Mouse (Mus musculus) lung, embryonic 16.5 days (tissue): ENCODE measurements at regions not wholly inside any gene's neighbourhood (a gene's known extent, or its start where the extent isn't known, plus 50 kb on each side); places are given as distances from the start of the nearest gene placed in this dataset.
"Not testable (repeated sequence)": the region's sequence is repeated elsewhere in the genome, so short reads cannot be mapped to it uniquely, and the experiment has no call there.

Experiments
- ATAC-seq: fragments of 200-750 bp; cut with Nextera tagmentation; 2 replicates; pipeline ENCODE4 v1.8.0; 2017; ENCODE audit warnings: low read depth, mild to moderate bottlenecking, moderate library complexity
- H3K27ac ChIP-seq: fragments of 300-500 bp; sonication (generic); 2 replicates; pipeline ENCODE4 v1.5.1; 2014; ENCODE audit warnings: mild to moderate bottlenecking, control low read depth, low read length
- H3K27me3 ChIP-seq: fragments of 300-500 bp; sonication (generic); 2 replicates; pipeline ENCODE4 v1.6.1; 2014; ENCODE audit warnings: low read depth, low read length, mixed read lengths; ENCODE audit not compliant: control insufficient read depth, insufficient read depth
- H3K36me3 ChIP-seq: fragments of 300-500 bp; sonication (generic); 2 replicates; pipeline ENCODE4 v1.6.1; 2014; ENCODE audit warnings: low read length; ENCODE audit not compliant: control insufficient read depth, insufficient read depth
- H3K4me1 ChIP-seq: fragments of 300-500 bp; sonication (generic); replicated peaks from 2 replicates; pipeline ENCODE4 v1.6.1; 2014; ENCODE audit warnings: low read length, mixed read lengths; ENCODE audit not compliant: control insufficient read depth, insufficient read depth
- H3K4me2 ChIP-seq: fragments of 300-500 bp; sonication (generic); 2 replicates; pipeline ENCODE4 v1.6.1; 2014; ENCODE audit warnings: low read depth, low read length, control low read depth
- H3K4me3 ChIP-seq: fragments of 300-500 bp; sonication (generic); 2 replicates; pipeline ENCODE4 v1.5.1; 2014; ENCODE audit warnings: mild to moderate bottlenecking, low read length, control low read depth
- H3K9ac ChIP-seq: fragments of 300-500 bp; sonication (generic); 2 replicates; pipeline ENCODE4 v1.6.1; 2014; ENCODE audit warnings: low read length, control low read depth
- H3K9me3 ChIP-seq: fragments of 300-500 bp; sonication (generic); 2 replicates; pipeline ENCODE4 v1.6.1; 2016; ENCODE audit warnings: low read length; ENCODE audit not compliant: control insufficient read depth
- WGBS: fragments of 180-500 bp; shearing (Covaris S2); extraction: QIAGEN DNeasy Blood & Tissue Kit; methylation state at CpG from one replicate; pipeline ENCODE4 v1.1.7; 2014; 5-methylcytosine and 5-hydroxymethylcytosine counted together

DNA sequence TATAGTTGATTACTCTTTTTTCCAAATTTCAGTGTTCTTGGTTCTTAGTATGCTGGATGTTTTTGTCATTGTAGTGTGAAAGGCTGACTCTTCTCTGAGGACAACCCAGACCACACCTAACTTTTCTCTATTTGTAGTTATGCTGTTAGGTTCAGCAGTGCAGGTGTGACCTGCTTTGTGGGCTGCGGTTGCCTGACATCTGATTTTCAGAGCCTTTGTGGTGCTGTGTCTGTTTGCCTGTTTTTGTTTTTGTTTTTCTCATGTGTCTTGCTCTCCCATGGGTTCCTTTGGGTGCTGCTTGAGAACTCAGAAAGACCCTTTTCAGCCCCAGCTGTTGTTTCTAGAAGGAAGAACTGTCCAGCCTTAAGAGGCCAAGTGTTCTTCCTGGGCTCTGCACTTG lies 52.0 kb upstream of the Trpm1 start:
- no peak overlapping the region for H3K9ac ChIP-seq
- no peaks in the 10 kb centered on the region for H3K27me3 ChIP-seq
- H3K4me2 ChIP-seq, result no peak overlapping the region
- 91% methylated on average over 1 of the region's 1 CpGs for WGBS
- H3K36me3 ChIP-seq, result no peaks in the 10 kb centered on the region
- no peak for ATAC-seq
- no peak overlapping the region for H3K27ac ChIP-seq
- H3K4me1 ChIP-seq, result no peaks in the 10 kb centered on the region
- H3K9me3 ChIP-seq, result no peaks in the 10 kb centered on the region
- H3K4me3 ChIP-seq, result no peak overlapping the region

DNA sequence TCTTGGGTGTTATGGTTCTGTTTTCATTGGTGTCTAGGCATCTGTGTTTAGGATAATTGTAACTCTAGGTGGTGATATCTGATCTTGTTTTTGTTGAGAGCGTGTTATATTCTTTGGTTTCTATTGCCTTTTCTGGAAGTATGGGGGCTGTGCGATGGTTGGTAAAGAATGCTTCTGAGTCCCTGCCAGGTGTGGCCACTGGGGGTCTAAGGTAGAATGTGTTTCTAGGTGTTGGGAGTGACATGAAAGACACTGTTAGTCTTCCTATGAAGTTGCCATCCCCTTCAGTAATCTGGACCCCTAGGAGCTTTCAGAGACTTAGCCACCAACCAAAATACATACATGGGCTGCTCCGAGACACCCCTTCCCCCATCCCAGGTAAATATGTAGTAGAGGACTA lies 54.0 kb upstream of the Trpm1 start:
- H3K4me3 ChIP-seq, result no peak overlapping the region
- H3K4me2 ChIP-seq, result no peak overlapping the region
- WGBS, result 86% methylated on average over 3 of the region's 3 CpGs
- ATAC-seq, result no peak
- no peaks in the 10 kb centered on the region for H3K27me3 ChIP-seq
- no peaks in the 10 kb centered on the region for H3K36me3 ChIP-seq
- no peak overlapping the region for H3K9ac ChIP-seq
- no peaks in the 10 kb centered on the region for H3K9me3 ChIP-seq
- no peak overlapping the region for H3K27ac ChIP-seq
- H3K4me1 ChIP-seq, result no peaks in the 10 kb centered on the region

DNA sequence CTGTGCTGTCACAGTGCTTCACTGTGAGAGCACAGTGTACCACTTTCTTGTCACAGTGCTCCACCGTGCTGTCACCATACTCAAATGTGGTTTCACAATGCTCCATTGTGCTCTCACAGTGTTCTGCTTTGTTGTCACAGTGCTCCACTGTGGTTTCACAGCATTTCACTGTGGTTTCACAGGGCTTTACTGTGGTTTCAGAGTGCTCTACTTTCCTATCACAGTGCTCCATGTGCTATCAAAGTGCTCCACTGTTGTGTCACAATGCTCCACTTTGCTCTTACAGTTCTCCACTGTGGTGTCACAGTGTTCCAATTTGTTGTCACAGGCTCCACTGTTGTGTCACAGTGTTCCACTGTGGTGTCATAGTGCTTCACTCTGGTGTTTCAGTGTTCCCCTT lies 63.6 kb upstream of the Trpm1 start:
- Histone ChIP-seq H3K36me3 (no peaks in the 10 kb centered on the region), H3K9me3 (no peaks in the 10 kb centered on the region), H3K4me1 (no peaks in the 10 kb centered on the region), H3K27ac (no peak overlapping the region), H3K27me3 (no peaks in the 10 kb centered on the region), H3K4me2 (no peak overlapping the region), H3K4me3 (no peak overlapping the region), H3K9ac (no peak overlapping the region)
- WGBS, result 82% methylated on average over 1 of the region's 1 CpGs
- ATAC-seq, result no peak

DNA sequence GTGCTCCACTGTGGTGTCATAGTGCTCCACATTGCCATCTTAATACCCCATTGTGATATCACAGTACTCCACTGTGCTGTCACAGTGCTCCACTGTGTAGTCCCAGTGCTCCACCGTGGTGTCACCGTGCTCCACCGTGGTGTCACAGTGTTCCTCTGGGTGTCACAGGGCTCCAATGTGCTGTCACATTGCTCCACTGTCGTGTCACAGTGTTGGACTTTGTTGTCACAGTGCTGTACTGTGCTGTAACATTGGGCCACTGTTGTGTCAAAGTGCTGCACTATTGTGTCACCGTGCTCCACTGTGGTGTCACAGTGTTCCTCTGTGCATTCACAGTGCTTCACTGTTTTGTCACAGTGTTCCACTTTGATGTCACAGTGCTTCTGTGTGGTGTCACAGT lies 64.6 kb upstream of the Trpm1 start:
- no peak for ATAC-seq

DNA sequence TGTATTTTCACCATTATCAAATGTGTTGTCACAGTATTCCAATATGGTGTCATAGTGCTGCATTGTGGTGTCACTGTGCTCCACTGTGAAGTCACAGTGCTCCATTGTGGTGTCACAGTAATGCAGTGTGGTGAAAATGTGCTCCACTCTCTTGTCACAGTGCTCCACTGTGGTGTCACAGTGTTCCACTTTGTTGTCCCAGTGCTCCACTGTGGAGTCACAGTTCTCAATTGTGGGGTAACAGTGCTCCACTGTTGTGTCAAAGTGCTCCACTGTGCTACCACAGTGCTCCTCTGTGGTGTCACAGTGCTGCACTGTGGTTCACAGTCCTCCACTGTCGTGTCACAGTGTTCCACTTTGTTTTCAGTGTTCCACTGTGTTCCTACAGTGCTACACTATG lies 69.7 kb upstream of the Trpm1 start:
- not testable (repeated sequence) for H3K4me1 ChIP-seq, H3K4me2 ChIP-seq, H3K9me3 ChIP-seq, H3K9ac ChIP-seq, H3K27me3 ChIP-seq, H3K27ac ChIP-seq, H3K36me3 ChIP-seq, ATAC-seq, H3K4me3 ChIP-seq
- 56% methylated on average over 1 of the region's 1 CpGs for WGBS

More for the DNA sequence above, 64.6 kb upstream of the Trpm1 start:
- H3K9ac ChIP-seq, result no peak overlapping the region
- no peaks in the 10 kb centered on the region for H3K36me3 ChIP-seq
- no peak overlapping the region for H3K4me2 ChIP-seq
- 81% methylated on average over 5 of the region's 5 CpGs for WGBS
- H3K27me3 ChIP-seq, result no peaks in the 10 kb centered on the region
- H3K9me3 ChIP-seq, result no peaks in the 10 kb centered on the region
- no peak overlapping the region for H3K4me3 ChIP-seq
- no peak overlapping the region for H3K27ac ChIP-seq
- H3K4me1 ChIP-seq, result no peaks in the 10 kb centered on the region

DNA sequence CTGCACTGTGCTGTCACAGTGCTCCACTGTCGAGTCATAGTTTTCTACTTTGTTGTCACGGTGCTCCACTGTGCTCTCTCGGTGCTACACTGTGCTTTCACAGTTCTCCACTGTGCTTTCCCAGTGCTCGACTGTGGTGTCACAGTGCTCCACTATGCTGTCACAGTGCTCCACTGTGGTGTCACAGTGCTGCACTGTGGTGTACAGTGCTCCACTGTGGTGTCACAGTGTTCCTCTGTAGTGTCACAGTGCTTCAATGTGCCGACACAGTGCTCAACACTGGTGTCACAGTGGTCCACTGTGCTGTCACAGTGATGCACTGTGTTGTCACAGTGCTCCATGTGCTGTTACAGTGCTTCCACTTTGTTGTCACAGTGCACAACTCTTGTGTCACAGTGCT lies 71.0 kb upstream of the Trpm1 start:
- no peak for ATAC-seq
- Histone ChIP-seq H3K9ac (no peak overlapping the region), H3K27me3 (no peaks in the 10 kb centered on the region)

DNA sequence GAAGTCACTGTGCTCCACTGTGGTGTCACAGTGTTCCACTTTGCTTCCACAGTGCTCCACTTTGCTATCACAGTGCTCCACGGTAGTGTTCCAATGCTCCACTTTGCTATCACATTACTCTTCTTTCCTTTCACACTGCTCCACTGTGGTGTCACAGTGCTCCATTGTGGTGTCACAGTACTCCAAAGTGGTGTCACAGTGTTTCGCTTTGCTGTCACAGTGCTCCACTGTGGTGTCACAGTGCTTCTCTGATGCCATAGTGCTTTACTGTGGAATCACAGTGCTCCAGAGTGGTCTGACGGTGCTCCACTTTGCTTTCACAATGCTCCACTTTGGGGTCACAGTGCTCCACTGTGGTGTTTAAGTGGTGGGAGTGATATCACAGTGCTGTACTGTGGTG lies 71.4 kb upstream of the Trpm1 start:
- Histone ChIP-seq H3K4me2 (no peak overlapping the region), H3K27ac (no peak overlapping the region), H3K9ac (no peak overlapping the region), H3K4me1 (no peaks in the 10 kb centered on the region), H3K4me3 (no peak overlapping the region), H3K27me3 (no peaks in the 10 kb centered on the region), H3K9me3 (no peaks in the 10 kb centered on the region), H3K36me3 (no peaks in the 10 kb centered on the region)
- 87% methylated on average over 3 of the region's 3 CpGs for WGBS
- ATAC-seq, result no peak

More for the DNA sequence above, 71.0 kb upstream of the Trpm1 start:
- Histone ChIP-seq H3K36me3 (no peaks in the 10 kb centered on the region), H3K4me1 (no peaks in the 10 kb centered on the region), H3K27ac (no peak overlapping the region), H3K4me2 (no peak overlapping the region), H3K9me3 (no peaks in the 10 kb centered on the region), H3K4me3 (no peak overlapping the region)
- WGBS, result 73% methylated on average over 5 of the region's 5 CpGs

DNA sequence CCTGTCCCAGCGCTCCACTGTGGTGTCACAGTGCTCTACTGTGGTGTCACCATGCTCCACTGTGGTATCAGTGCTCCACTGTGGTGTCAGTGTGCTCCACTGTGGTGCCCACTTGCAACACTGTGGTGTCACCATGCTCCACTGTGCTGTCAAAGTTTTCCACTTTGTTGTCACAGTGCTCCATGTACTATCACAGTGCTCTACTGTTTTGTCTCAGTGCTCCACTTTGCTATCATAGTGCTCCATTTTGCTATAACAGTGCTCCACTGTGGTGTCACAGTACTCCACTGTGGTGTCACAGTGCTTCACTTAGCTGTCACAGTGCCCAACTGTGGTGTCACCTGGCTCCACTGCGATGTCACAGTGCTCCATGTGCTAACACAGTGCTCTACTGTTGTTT lies 72.0 kb upstream of the Trpm1 start:
- no peak overlapping the region for H3K4me2 ChIP-seq
- WGBS, result 59% methylated on average over 2 of the region's 2 CpGs
- no peaks in the 10 kb centered on the region for H3K9me3 ChIP-seq
- no peak overlapping the region for H3K27ac ChIP-seq
- no peak overlapping the region for H3K9ac ChIP-seq
- no peaks in the 10 kb centered on the region for H3K4me1 ChIP-seq
- H3K27me3 ChIP-seq, result no peaks in the 10 kb centered on the region
- no peak for ATAC-seq
- H3K4me3 ChIP-seq, result no peak overlapping the region
- no peaks in the 10 kb centered on the region for H3K36me3 ChIP-seq

DNA sequence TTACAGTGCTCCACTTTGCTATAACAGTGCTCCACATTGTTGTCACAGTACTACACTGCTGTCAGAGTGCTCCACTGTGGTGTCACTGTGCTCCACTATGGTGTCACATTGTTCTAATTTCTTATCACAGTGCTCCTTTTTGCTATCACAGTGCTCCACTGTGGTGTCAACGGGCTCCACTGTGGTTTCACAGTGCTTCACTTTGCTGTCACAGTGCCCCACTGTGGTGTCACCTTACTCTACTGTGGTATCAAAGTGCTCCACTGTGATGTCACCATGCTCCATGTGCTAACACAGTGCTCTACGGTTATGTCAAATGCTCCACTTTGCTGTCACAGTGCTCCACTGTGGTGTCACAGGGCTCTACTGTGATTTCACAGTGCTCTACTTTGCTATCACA lies 72.6 kb upstream of the Trpm1 start:
- Histone ChIP-seq H3K27me3 (no peaks in the 10 kb centered on the region), H3K9me3 (no peaks in the 10 kb centered on the region), H3K4me2 (no peak overlapping the region), H3K36me3 (no peaks in the 10 kb centered on the region), H3K9ac (no peak overlapping the region), H3K4me3 (no peak overlapping the region), H3K27ac (no peak overlapping the region), H3K4me1 (no peaks in the 10 kb centered on the region)
- no peak for ATAC-seq
- WGBS, result 77% methylated on average over 2 of the region's 2 CpGs

DNA sequence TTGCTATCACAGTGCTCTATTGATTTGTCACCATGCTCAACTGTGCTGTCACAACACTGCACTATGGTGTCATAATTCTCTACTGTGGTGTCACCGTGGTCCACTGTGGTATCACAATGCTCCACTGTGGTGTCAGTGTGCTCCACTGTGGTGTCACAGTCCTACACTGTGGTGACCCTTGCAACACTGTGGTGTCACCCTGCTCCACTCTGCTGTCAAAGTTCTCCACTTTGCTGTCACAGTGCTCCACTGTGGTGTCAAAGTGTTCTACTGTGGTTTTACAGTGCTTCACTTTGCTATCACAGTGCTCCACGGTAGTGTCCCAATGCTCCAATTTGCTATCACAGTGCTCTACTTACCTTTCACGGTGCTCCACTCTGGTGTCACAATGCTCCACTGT lies 74.3 kb upstream of the Trpm1 start:
- no peaks in the 10 kb centered on the region for H3K36me3 ChIP-seq
- no peaks in the 10 kb centered on the region for H3K27me3 ChIP-seq
- H3K4me2 ChIP-seq, result no peak overlapping the region
- no peak overlapping the region for H3K27ac ChIP-seq
- no peaks in the 10 kb centered on the region for H3K9me3 ChIP-seq
- no peak overlapping the region for H3K9ac ChIP-seq
- 77% methylated on average over 3 of the region's 3 CpGs for WGBS
- H3K4me1 ChIP-seq, result no peaks in the 10 kb centered on the region
- no peak for ATAC-seq
- H3K4me3 ChIP-seq, result no peak overlapping the region
